Mouse (Mus musculus) hematopoietic stem cell, adult 5-6 weeks (primary cell): ENCODE data around the gene Ifi202b. TPM values are rescaled to one million over a fixed set of nuclear protein-coding genes. Genes with fewer than 3 reads are reported as not detected.
A peak's percentile ranks its signal among the peaks of the same experiment; 100 is the strongest.
"Not testable (repeated sequence)": the region's sequence is repeated elsewhere in the genome, so short reads cannot be mapped to it uniquely, and the experiment has no call there.

Experiments used
- ATAC-seq, 2 experiments: fragments of 125-278 bp in 1 of 2; replicated peaks in 1 of 2; 2 replicates each; pipeline ENCODE4 v1.8.0; 2016 to 2017; ENCODE audit warnings: inconsistent platforms in 2 of 2, mild to moderate bottlenecking in 2 of 2, moderate number of reproducible peaks in 2 of 2, low read depth in 1 of 2, moderate TSS enrichment in 1 of 2; ENCODE audit not compliant: low FRiP score in 2 of 2, poor library complexity in 2 of 2, severe bottlenecking in 2 of 2, insufficient read depth in 1 of 2, low TSS enrichment in 1 of 2
- total RNA-seq: library from RNA; stranded (forward); fragments of 172-1452, 232-1000 nt; gene quantifications from 2 replicates; pipeline ENCODE4 v1.2.3, GENCODE M21; 2017

Gene Ifi202b
- total RNA-seq: not detected in 2 replicates

- not testable (repeated sequence) for ATAC-seq
These were observed at the start of gene Ifi202b for GRCm38 (mm10) chr1:173982694-173983305. Ifi202b (minus strand) TSS chr1:173982744.

GRCm38 (mm10) chr1:174031698-174032097 lies 49.2 kb upstream of the Ifi202b start, which contains the start of gene Ifi205:
Ifi205 (minus strand) TSS chr1:174031810.
- no peak for ATAC-seq

GRCm38 (mm10) chr1:174007050-174007449 lies 24.5 kb upstream of the Ifi202b start:
- ATAC-seq: not testable (repeated sequence)

GRCm38 (mm10) chr1:174004352-174005109 lies 22.0 kb upstream of the Ifi202b start:
- peak; percentile 99 for ATAC-seq

- no peak for ATAC-seq
These were observed 12.5 kb upstream of the Ifi202b start for GRCm38 (mm10) chr1:173995003-173995402.

GRCm38 (mm10) chr1:173981038-173981437 lies 1.5 kb downstream of the Ifi202b start:
- not testable (repeated sequence) for ATAC-seq

GRCm38 (mm10) chr1:173977622-173978021 lies 4.9 kb downstream of the Ifi202b start:
- ATAC-seq: peak; percentile 87 to 92

- ATAC-seq: no peak
These were observed 9.4 kb downstream of the Ifi202b start for GRCm38 (mm10) chr1:173973111-173973510.

- ATAC-seq: not testable (repeated sequence)
These were observed 21.1 kb downstream of the Ifi202b start for GRCm38 (mm10) chr1:173961491-173961890.

GRCm38 (mm10) chr1:173959998-173960397 lies 22.5 kb downstream of the Ifi202b start:
- ATAC-seq: not testable (repeated sequence)

GRCm38 (mm10) chr1:173955839-173956527 lies 26.6 kb downstream of the Ifi202b start:
- ATAC-seq: not testable (repeated sequence)

- no peak for ATAC-seq
These were observed 27.3 kb downstream of the Ifi202b start for GRCm38 (mm10) chr1:173955071-173955796.

- ATAC-seq: no peak
These were observed 29.0 kb downstream of the Ifi202b start for GRCm38 (mm10) chr1:173953563-173953962.

GRCm38 (mm10) chr1:173949044-173949443 lies 33.5 kb downstream of the Ifi202b start:
- peak; percentile 91 to 98 for ATAC-seq

GRCm38 (mm10) chr1:173942780-173943066 lies 39.8 kb downstream of the Ifi202b start:
- ATAC-seq: not testable (repeated sequence)

GRCm38 (mm10) chr1:173941924-173942779 lies 40.4 kb downstream of the Ifi202b start, which contains the start of the genes Mndal and Ifi203:
Mndal (minus strand) TSS chr1:173942491.
Ifi203 (minus strand) TSS chr1:173942672.
- peak; percentile 70 for ATAC-seq

- 0 out of 4 replicates have a peak, but pooled peaks of 1 of the 2 experiments have one; percentile 34 for ATAC-seq
These were observed 41.0 kb downstream of the Ifi202b start for GRCm38 (mm10) chr1:173941522-173941921.
